Mouse (Mus musculus) liver (tissue): ENCODE data around the gene Smim1.

ENCODE experiments used
- DNase-seq: peaks from one replicate; pipeline ENCODE4 v3.0.0-alpha.2; 2020; ENCODE audit warnings: mixed read lengths

Smim1 gene

DNA sequence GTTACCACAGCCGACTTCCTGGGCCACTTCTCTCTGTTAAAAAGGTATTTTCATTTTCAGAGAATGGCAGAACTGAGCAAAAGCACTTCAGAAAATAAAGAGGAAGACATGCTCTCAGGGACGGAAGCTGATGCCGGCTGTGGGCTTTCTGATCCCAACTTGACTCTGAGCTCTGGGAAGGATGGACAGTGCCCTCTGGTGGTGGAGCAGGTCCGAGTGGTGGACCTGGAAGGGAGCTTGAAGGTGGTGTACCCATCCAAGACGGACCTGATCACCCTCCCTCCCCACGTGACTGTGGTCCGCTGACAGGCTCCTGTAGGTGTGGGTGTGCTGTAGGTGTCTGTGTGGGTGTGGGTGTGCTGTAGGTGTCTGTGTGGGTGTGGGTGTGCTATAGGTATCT lies 6.5 kb downstream of the Smim1 start:
- peak; percentile 75 for DNase-seq

GRCm38 (mm10) chr4:154015476-154015875 lies 10.6 kb downstream of the Smim1 start:
- no peak for DNase-seq

DNA sequence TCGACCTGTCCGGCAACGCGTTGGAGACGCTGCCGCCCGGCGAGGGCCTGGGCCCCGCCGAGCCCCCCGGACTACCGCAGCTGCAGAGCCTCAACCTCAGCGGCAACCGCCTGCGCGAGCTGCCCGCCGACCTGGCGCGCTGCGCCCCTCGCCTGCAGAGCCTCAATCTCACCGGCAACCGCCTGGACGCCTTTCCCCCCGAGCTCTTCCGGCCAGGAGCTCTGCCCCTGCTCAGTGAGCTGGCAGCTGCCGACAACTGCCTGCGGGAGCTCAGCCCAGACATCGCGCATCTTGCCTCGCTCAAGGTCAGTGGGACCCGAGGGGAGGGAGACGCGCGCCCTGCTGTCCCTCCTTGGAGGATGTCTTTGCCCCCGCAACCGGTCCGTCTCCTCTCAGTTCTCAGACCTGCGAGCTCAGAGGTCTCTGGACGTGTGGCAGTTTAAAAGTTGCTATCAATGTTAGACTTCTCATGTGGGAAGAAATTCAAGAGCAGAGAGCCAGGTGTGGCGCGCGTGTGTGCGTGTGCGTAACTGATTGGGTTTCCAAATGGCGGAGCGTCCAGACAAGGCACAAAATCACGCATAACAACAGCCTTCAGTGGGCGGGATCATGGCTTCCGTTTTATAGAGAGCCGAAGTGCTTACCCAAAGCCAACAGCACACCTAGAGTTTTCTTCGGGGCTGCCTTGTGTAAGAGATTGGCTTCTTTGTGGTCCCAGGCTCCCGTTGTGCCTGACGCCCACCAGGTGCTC lies 13.7 kb downstream of the Smim1 start:
- no peak for DNase-seq

- peak; percentile 84 for DNase-seq
Observed at GRCm38 (mm10) chr4:154011646-154012089, 14.4 kb downstream of the Smim1 start, which contains the start of gene Lrrc47. Gene Lrrc47 (plus strand): TSS chr4:154011731.

GRCm38 (mm10) chr4:154010907-154011645 lies 15.0 kb downstream of the Smim1 start:
- DNase-seq: no peak

DNA sequence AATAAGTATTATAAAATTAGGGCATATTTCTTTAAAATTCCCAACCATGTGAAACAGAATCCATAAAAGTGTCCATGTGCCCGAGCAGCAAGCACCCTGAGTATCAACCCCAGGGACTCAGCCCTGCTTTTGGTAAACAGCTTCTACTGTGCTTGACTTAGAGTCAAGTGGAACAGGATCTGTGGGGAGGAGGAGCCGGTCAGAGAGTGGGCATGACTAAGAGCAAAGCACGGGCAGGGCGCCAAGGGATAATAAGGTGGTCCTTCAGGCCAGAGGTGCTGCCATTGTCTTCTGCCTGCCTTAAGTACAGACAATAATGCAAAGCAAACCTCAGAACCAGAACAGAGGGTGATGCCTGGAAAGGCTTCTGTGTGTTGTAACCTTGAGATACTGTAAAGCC lies 18.3 kb downstream of the Smim1 start:
- no peak for DNase-seq

DNA sequence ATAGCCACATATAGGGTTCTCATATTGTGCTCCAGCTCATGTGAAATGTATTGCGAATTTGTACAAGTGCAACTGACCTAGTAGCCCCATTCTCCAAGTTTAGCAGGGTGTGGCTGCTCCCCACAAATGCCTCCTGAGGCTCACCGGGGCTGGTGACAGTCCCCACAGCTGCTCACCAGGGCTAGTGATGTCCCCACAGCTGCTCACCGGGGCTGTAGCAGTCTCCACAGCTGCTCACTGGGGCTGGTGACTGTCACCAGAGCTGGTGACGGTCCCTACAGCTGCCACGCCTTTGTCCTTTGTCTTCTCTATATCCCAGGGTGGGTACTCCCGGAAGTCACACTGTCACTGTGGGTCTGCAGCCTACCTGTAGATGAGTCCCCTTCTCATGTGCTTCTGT lies 19.8 kb downstream of the Smim1 start:
- no peak for DNase-seq

DNA sequence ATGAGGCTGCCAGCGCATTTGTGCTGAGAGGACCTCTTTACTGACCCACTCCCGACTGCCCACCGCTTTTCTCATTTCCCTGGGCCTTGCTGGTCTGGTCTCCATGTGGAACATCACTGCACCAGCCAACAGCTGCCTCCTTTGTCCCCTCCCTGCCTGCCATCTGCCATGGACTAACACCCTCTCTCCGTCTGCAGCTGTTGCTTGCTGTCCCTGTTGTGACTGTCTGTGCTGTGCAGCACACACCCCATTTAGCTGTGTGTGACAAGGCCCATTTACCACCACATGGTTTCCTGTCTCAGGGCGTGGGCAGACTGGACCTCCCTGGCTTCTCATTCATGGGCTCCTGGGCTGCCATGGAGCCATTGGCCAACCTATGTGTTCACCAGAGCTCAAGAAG lies 20.5 kb downstream of the Smim1 start:
- DNase-seq: no peak

- no peak for DNase-seq
Observed at GRCm38 (mm10) chr4:153993505-153993904, 32.5 kb downstream of the Smim1 start.

DNA sequence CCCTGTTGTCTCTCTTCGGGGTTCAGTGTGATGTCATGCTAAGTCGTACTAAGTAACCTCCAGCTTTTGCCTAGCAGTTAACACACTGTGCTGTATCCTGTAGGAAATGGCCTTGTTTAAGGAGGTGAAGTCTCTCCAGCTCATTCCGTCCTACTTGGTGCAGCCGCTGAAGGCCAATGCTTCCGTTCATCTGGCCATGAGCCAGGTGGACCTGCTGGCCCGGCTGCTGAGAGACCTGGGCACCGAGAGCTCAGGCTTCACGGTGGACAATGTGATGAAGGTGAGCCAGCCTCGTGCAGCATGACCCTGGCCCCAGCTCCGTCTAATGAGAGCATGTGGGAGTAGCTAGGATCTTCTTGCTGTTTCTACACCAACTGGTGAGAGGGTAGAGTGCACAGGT lies 33.3 kb downstream of the Smim1 start:
- no peak for DNase-seq

DNA sequence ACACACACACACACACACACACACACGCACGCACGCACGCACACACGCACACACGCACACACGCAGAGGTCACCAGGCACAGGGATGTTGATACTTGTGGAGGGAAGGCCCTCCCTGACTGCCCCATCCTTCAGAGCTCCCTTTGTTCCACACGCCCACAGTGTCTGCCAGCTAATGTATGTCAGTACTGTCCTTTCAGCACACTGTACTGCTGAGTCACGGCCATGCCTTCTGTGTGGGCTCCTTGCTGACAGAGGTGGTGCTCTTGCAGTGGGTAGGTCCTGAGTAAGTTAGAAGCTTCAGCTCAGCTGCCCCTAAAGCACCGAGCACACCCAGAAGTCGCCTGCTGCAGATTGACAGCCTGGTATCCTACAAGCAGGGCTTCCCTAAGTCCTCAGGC lies 45.6 kb downstream of the Smim1 start:
- DNase-seq: no peak

DNA sequence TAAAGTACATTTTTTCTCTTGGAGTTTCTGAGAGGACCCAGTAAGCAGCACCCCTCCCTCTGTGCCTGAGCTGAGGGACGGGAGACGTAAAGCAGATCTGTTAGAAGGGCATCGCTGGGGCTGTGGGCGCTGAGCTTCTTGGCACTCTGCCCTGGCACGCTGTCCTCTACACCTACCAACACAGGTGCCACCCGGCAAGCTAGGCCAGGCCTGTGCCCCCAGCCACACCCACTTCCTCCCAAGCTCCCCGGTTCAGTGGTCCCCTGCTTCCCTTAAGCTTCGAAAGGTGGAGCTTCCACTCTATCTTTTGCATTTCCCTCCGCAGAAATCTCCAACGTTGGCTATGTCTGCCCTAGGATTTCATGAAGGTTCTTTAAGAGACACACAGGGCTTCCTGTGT lies 46.8 kb downstream of the Smim1 start:
- DNase-seq: no peak

- no peak for DNase-seq
Observed at GRCm38 (mm10) chr4:153975768-153976167, 50.3 kb downstream of the Smim1 start.

GRCm38 (mm10) chr4:153975292-153975662 lies 50.8 kb downstream of the Smim1 start:
- DNase-seq: no peak

DNA sequence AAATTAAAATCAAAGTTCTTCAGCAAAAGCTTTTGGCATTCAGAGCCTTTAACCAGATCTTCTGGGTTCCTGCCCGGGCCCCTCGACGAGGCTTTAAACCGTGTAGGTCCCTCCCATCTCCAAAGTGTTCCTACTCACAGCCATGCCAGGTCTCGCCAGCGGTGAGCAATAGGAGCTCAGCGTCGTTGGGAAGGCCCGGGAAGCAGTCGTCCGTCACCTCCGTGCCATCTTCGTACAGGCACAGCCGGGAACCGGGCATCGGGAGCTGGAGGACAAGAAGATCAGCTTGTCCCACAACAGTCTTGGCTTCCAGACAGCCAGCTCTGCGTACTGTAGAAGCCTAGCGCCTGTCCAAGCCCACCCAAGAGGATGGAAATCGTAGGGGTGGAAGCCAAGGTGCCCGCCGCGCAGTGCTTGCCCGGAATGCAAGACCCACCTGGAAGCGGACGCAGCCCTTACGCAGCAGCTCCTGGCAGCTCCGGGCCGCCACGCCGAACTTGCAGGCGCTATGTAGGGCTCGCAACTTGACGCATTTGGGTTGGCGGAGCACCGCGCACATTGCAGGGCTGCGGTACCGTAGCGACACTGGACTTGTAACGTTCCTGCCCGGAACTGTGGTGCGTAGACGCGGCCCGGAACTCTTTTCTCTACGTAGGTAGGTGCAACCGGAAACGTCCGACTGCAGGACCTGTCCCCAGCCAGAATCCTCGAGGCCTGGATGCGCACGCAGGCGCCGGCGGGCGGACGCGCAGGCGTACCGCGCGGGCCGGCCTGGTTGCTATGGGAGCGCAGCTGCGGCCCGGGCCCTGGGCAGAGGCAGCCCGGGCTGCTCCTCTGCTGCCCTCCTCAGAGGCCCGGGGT lies 51.4 kb downstream of the Smim1 start, which contains the start of the genes Dffb and Cep104:
Gene Dffb, minus strand, starts transcription at position 696 of the 861 bp plus-strand sequence.
Gene Cep104, plus strand, starts transcription at position 764 of the 861 bp plus-strand sequence.
- DNase-seq: peak; percentile 93
